Mouse (Mus musculus) limb, embryonic 14.5 days (tissue): Measurements from ENCODE around the gene Vmn1r208. TPM values are rescaled to one million over a fixed set of nuclear protein-coding genes. Genes with fewer than 3 reads are reported as not detected.
"Not testable (repeated sequence)": the region's sequence is repeated elsewhere in the genome, so short reads cannot be mapped to it uniquely, and the experiment has no call there.

Source experiments
- ATAC-seq: fragments of 200-750 bp; cut with Nextera tagmentation; 2 replicates; pipeline ENCODE4 v1.8.0; 2017; ENCODE audit warnings: low read depth, moderate number of reproducible peaks, moderate TSS enrichment; ENCODE audit not compliant: low FRiP score
- DNase-seq: peaks from one replicate; pipeline ENCODE4 v3.0.0-alpha.2; 2015; ENCODE audit warnings: low spot score
- H3K27ac ChIP-seq: fragments of 300-500 bp; sonication (generic); replicated peaks from 2 replicates; pipeline ENCODE4 v1.5.1; 2014; ENCODE audit warnings: low read depth, mild to moderate bottlenecking, low read length, moderate library complexity, mixed read lengths
- H3K27me3 ChIP-seq: fragments of 300-500 bp; sonication (generic); 2 replicates; pipeline ENCODE4 v1.6.1; 2014; ENCODE audit warnings: low read length, mixed read lengths; ENCODE audit not compliant: control insufficient read depth, insufficient read depth
- H3K36me3 ChIP-seq: fragments of 300-500 bp; sonication (generic); 2 replicates; pipeline ENCODE4 v1.6.1; 2014; ENCODE audit warnings: mild to moderate bottlenecking, low read length, moderate library complexity, mixed read lengths; ENCODE audit not compliant: control insufficient read depth, insufficient read depth
- H3K4me1 ChIP-seq: fragments of 300-500 bp; sonication (generic); 2 replicates; pipeline ENCODE4 v1.6.1; 2014; ENCODE audit warnings: antibody characterized with exemption, low read length, mixed read lengths; ENCODE audit not compliant: control insufficient read depth, insufficient read depth
- H3K4me2 ChIP-seq: fragments of 300-500 bp; sonication (generic); replicated peaks from 2 replicates; pipeline ENCODE4 v1.6.1; 2014; ENCODE audit warnings: low read depth, mild to moderate bottlenecking, low read length, moderate library complexity; ENCODE audit not compliant: severe bottlenecking
- H3K4me3 ChIP-seq: fragments of 300-500 bp; sonication (generic); replicated peaks from 2 replicates; pipeline ENCODE4 v1.5.1; 2014; ENCODE audit warnings: low read length
- H3K9ac ChIP-seq: fragments of 300-500 bp; sonication (generic); 2 replicates; pipeline ENCODE4 v1.6.1; 2014; ENCODE audit warnings: mild to moderate bottlenecking, low read depth, low read length, moderate library complexity; ENCODE audit not compliant: severe bottlenecking
- H3K9me3 ChIP-seq: fragments of 300-500 bp; sonication (generic); 2 replicates; pipeline ENCODE4 v1.6.1; 2016; ENCODE audit warnings: low read length; ENCODE audit not compliant: control insufficient read depth
- POLR2A ChIP-seq: fragments of 200-500 bp; IDR thresholded peaks from 2 replicates; pipeline ENCODE4 v1.8.0; 2012; ENCODE audit warnings: inconsistent platforms, mild to moderate bottlenecking, moderate library complexity, borderline replicate concordance; ENCODE audit not compliant: insufficient read depth, insufficient read length; ENCODE audit errors: extremely low read depth
- polyA plus RNA-seq, 2 experiments: library from polyadenylated mRNA; depleted of rRNA in 1 of 2; stranded (reverse) in 1 of 2; unstranded in 1 of 2; fragments of >200 nt; fragmentation: Nextera tagmentation in 1 of 2; extraction: Ambion mirVana in 1 of 2; gene quantifications; 2 replicates each; pipeline versions ENCODE4 v1.2.1 to v1.2.3; 2012 to 2014

Gene Vmn1r208
- polyA plus RNA-seq, 2 experiments: not detected

GRCm38 (mm10) chr13:22747524-22747923, 29.7 kb downstream of the Vmn1r208 start:
- no peak overlapping the region for H3K9ac ChIP-seq
- no peak for DNase-seq

GRCm38 (mm10) chr13:22729529-22729928, 47.7 kb downstream of the Vmn1r208 start, which contains the start of gene Vmn1r207-ps:
Gene Vmn1r207-ps, minus strand, starts transcription at chr13:22729629.
- ATAC-seq, H3K36me3 ChIP-seq, DNase-seq, H3K27ac ChIP-seq, H3K4me2 ChIP-seq, H3K4me1 ChIP-seq, H3K9me3 ChIP-seq, H3K4me3 ChIP-seq, H3K9ac ChIP-seq, H3K27me3 ChIP-seq: not testable (repeated sequence)

More at GRCm38 (mm10) chr13:22747524-22747923, 29.7 kb downstream of the Vmn1r208 start:
- no peak for ATAC-seq
- no peaks in the 10 kb centered on the region for H3K36me3 ChIP-seq
- H3K9me3 ChIP-seq: no peaks in the 10 kb centered on the region
- H3K4me1 ChIP-seq: no peaks in the 10 kb centered on the region
- H3K4me3 ChIP-seq: no peak overlapping the region
- no peak for TF ChIP-seq POLR2A
- H3K27me3 ChIP-seq: no peaks in the 10 kb centered on the region
- H3K4me2 ChIP-seq: no peak overlapping the region
- no peak overlapping the region for H3K27ac ChIP-seq

Other genes with a start within 250 kb of the Vmn1r208 start
- gene Vmn1r204, start 224.2 kb downstream of the Vmn1r208 start, polyA plus RNA-seq (2012; rRNA removed): not detected in 2 replicates
- not detected in 2 replicates for gene Vmn1r204, start 224.2 kb downstream of the Vmn1r208 start, polyA plus RNA-seq (2014; fragmentation: Nextera tagmentation; extraction: Ambion mirVana)
- gene Vmn1r205, start 184.4 kb downstream of the Vmn1r208 start, polyA plus RNA-seq (2012; rRNA removed): not detected in 2 replicates
- gene Vmn1r205, start 184.4 kb downstream of the Vmn1r208 start, polyA plus RNA-seq (2014; fragmentation: Nextera tagmentation; extraction: Ambion mirVana): not detected in 2 replicates
- gene Vmn1r206, start 153.1 kb downstream of the Vmn1r208 start, polyA plus RNA-seq (2012; rRNA removed): not detected in 2 replicates
- not detected in 2 replicates for gene Vmn1r206, start 153.1 kb downstream of the Vmn1r208 start, polyA plus RNA-seq (2014; fragmentation: Nextera tagmentation; extraction: Ambion mirVana)
- gene Vmn1r207-ps, start 47.8 kb downstream of the Vmn1r208 start, polyA plus RNA-seq (2012; rRNA removed): not detected in 2 replicates
- gene Vmn1r207-ps, start 47.8 kb downstream of the Vmn1r208 start, polyA plus RNA-seq (2014; fragmentation: Nextera tagmentation; extraction: Ambion mirVana): not detected in 2 replicates
- not detected in 2 replicates for gene Vmn1r209, start 32.3 kb upstream of the Vmn1r208 start, polyA plus RNA-seq (2012; rRNA removed)
- gene Vmn1r209, start 32.3 kb upstream of the Vmn1r208 start, polyA plus RNA-seq (2014; fragmentation: Nextera tagmentation; extraction: Ambion mirVana): not detected in 2 replicates
- gene Vmn1r210, start 53.9 kb upstream of the Vmn1r208 start, polyA plus RNA-seq (2012; rRNA removed): not detected in 2 replicates
- gene Vmn1r210, start 53.9 kb upstream of the Vmn1r208 start, polyA plus RNA-seq (2014; fragmentation: Nextera tagmentation; extraction: Ambion mirVana): not detected in 2 replicates
- gene Vmn1r211, start 80.2 kb upstream of the Vmn1r208 start, polyA plus RNA-seq (2012; rRNA removed): not detected in 2 replicates
- gene Vmn1r211, start 80.2 kb upstream of the Vmn1r208 start, polyA plus RNA-seq (2014; fragmentation: Nextera tagmentation; extraction: Ambion mirVana): not detected in 2 replicates
- gene Vmn1r212, start 106.8 kb upstream of the Vmn1r208 start, polyA plus RNA-seq (2012; rRNA removed): not detected in 2 replicates
- gene Vmn1r212, start 106.8 kb upstream of the Vmn1r208 start, polyA plus RNA-seq (2014; fragmentation: Nextera tagmentation; extraction: Ambion mirVana): not detected in 2 replicates
- not detected in 2 replicates for gene Vmn1r213, start 230.3 kb upstream of the Vmn1r208 start, polyA plus RNA-seq (2012; rRNA removed)
- not detected in 2 replicates for gene Vmn1r213, start 230.3 kb upstream of the Vmn1r208 start, polyA plus RNA-seq (2014; fragmentation: Nextera tagmentation; extraction: Ambion mirVana)